Mouse (Mus musculus): ENCODE results near the gene Prkacb.

Prkacb gene

DNA sequence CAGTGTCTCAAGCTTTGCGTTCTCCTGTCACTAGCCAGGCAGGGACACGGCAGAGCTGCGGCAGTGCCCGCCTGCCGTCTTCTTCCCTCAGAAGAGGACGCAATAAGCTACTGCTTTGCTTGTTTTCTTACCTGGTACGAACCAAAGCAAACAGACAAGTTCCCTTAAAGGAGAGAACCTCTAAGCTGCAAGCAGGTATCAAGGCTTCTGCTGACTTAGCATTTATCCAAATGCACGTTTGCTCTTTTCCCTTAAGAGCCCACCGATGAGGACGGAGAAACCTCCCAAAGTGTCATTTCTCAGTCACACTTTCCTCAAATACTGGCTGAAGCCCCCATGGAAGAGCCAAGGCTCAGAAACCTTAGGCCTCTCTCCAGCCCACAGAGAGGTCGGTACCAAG, 81.3 kb downstream of the Prkacb start:
- DNase-seq (ENCODE audit: extremely low spot score, low read depth, low spot score) = no peak

- no peak for DNase-seq (ENCODE audit: extremely low spot score, low read depth, low spot score)
Measured at GRCm38 (mm10) chr3:146723037-146723436, 89.8 kb downstream of the Prkacb start.

DNA sequence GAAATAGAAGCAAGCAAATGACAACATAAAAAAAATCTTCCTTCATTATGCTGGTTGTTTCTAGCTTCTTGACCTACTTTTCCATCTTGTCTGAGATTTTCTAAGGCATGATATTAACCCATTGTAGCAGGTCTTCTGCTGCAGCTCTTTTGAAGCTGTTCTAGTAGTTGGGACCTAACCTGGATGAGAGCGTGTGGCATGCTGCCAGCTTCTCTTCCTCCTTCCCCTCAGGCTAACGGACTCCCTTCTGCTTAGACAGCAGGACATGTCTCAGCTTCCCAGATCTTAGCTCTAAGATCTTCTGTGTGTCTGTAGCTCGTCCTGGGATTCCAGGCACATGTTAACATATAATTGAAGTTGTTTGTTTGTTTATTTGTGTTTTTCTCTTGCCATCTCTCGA, 93.1 kb downstream of the Prkacb start:
- DNase-seq (ENCODE audit: extremely low spot score, low read depth, low spot score) = no peak

- no peak for DNase-seq (ENCODE audit: extremely low spot score, low read depth, low spot score)
Measured at GRCm38 (mm10) chr3:146718251-146718650, 94.5 kb downstream of the Prkacb start.

GRCm38 (mm10) chr3:146712305-146712704, 100.5 kb downstream of the Prkacb start:
- DNase-seq (ENCODE audit: extremely low spot score, low read depth, low spot score) = no peak

GRCm38 (mm10) chr3:146711559-146711958, 101.2 kb downstream of the Prkacb start:
- DNase-seq (ENCODE audit: extremely low spot score, low read depth, low spot score) = no peak

- no peak for DNase-seq (ENCODE audit: extremely low spot score, low read depth, low spot score)
Measured at GRCm38 (mm10) chr3:146711084-146711483, 101.7 kb downstream of the Prkacb start.

DNA sequence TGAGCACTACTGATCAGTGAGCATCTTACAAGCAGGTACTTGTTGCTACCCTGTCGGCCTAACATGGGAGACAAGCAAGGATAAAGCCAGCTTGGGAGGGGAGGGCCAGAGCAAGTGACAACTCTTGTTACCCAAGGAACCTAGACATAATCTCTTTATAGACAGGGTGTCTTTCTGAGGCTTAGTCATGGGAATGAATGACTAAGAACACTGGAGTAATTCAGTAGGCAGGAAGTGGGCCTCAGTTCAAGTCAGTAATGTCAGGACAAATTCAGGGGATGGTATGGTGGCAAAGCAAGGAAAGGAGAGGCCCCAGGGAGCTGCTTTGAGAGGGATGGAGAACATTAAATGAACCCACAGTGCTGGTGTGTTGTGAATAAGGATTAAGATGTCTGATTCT, 103.7 kb downstream of the Prkacb start:
- no peak for DNase-seq (ENCODE audit: extremely low spot score, low read depth, low spot score)

- no peak for DNase-seq (ENCODE audit: extremely low spot score, low read depth, low spot score)
Measured at GRCm38 (mm10) chr3:146708381-146708780, 104.4 kb downstream of the Prkacb start.

DNA sequence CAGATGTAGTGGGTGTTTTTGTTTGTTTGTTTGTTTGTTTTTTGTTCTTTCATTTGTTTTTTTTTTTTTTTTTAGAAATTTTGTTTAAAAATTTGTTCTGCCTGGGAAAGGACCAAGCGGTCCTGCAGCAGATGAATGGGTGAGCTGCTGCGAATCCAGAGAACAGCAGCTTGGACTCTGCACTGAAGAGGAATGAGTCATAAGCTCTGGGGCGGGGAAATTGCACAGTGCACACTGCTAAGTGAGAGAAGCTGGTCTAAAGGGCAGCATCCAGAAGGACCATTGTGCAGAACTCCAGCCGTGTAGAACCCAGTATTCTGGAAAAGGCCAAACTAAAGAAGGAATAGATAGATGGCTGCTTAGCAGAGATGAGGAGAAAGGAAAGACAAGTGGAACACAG, 108.7 kb downstream of the Prkacb start:
- DNase-seq (ENCODE audit: extremely low spot score, low read depth, low spot score) = no peak

DNA sequence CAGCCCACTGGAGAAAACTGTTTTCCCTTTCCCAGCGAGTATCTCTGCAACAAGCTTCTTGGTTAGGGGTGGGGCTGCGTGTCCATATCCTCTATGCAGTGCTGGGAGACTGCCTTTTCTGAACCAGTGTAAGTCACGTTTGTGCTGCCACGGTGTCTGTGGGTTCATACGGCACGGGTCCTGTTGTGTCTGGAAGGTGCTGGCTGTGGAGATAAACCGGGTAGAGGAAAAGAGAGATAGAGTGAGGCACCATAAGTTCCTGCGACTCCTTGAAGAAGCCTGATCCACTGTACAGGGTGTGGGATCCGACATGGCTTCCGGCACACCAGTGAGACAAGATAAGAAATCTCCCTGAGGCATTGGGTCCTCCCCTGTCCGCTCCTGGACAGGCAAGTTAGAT, 112.7 kb downstream of the Prkacb start:
- no peak for DNase-seq (ENCODE audit: extremely low spot score, low read depth, low spot score)

DNA sequence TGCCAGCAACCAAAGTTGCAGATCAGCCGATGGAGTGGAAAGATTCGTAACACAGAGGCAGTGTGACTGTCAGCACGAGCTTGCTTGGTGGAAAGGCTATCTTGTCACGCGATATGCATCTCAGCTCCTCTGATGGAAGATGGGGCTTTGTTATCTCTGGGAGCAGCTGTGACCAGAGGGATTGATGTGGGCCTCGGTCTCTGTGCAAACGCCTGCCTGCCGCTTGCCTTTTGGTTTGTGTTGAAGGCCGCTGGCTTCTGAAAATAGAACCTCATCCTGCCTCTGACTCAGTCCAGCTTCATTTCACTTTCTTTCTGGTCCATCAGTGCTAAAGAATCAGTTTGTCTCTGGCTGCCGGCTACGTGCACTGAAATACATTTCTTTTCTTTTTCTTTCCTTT, 113.8 kb downstream of the Prkacb start:
- DNase-seq (ENCODE audit: extremely low spot score, low read depth, low spot score) = no peak

GRCm38 (mm10) chr3:146692547-146692946, 120.2 kb downstream of the Prkacb start:
- DNase-seq (ENCODE audit: extremely low spot score, low read depth, low spot score) = no peak

DNA sequence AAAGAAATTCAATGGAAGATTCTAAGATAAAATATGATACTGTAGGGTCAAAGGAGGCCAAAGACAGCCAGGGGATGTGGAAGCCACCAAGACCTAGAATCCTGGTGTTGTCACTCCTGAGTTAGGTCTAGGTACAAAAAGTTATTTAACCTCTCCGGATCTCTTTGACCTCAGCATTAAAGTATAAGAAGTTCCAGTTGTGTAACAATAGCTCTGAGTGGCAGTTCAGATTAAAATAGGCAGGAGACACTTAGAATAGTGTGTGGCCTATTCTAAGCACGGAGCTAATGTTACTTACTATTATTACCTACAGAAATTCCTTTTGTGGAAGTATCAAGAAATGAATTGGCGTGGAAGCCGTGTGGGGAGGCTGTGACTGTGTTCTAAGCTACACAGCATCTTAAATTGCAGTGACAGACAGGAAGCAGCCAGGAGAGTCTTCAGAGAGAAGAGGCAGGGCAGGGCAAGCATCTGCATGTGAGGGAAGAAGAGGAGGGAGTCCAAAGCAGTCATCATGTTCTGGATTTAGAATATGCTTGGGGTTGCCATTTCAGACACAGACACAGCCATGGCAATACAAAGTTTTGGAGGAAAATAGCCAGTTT, 125.6 kb downstream of the Prkacb start:
- no peak for DNase-seq (ENCODE audit: extremely low spot score, low read depth, low spot score)

- no peak for DNase-seq (ENCODE audit: extremely low spot score, low read depth, low spot score)
Measured at GRCm38 (mm10) chr3:146686428-146686827, 126.4 kb downstream of the Prkacb start.

GRCm38 (mm10) chr3:146684811-146685675, 127.7 kb downstream of the Prkacb start, which contains the start of gene Samd13:
TSS of gene Samd13 (minus strand) at chr3:146685592.
- no peak for DNase-seq (ENCODE audit: extremely low spot score, low read depth, low spot score)

- DNase-seq (ENCODE audit: extremely low spot score, low read depth, low spot score) = no peak
Measured at GRCm38 (mm10) chr3:146683095-146683494, 129.7 kb downstream of the Prkacb start.

DNA sequence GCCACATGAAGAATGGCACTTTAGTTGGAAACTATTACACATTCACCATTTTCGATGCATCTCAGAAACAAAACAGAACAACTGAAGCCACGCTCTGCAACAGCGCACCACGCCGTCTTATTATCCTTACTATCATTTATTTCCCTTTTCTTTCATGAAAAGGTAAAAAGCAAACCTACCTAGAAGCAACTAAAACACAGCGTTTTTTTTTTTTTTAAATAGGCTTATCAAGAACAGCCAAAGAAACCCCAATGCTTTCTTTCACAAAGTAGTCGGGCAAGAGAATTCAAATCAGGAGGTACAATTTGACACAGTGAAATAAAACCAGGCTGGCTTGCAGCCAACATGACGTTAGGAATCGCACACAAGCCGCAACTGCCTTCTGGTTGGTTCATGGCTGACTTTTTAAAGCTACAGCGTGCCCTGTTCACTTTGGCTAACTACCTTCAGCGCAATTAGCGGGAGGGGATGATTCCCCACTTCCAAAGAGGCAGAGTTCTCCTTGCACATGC, 130.6 kb downstream of the Prkacb start:
- no peak for DNase-seq (ENCODE audit: extremely low spot score, low read depth, low spot score)

GRCm38 (mm10) chr3:146681696-146682095, 131.1 kb downstream of the Prkacb start:
- DNase-seq (ENCODE audit: extremely low spot score, low read depth, low spot score) = no peak

DNA sequence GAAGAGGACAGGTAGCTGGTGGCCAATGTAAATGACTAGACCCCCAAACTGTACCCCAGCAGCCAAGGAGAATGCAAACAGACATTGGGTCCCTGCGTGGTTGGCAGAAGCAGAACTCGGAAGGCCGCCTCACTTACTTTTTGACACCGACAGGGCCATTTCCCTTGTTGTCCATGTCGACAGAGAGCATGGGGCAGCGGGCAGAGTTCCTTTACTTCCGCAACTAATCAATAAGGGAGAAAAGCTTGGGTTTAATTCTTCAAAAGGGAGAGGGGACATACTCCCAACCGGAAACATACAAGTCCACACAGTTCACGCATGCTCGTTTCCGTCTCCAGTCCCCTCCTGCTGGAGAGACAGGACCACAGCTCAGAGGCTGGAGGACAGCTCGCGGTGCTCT, 132.2 kb downstream of the Prkacb start:
- DNase-seq (ENCODE audit: extremely low spot score, low read depth, low spot score) = no peak

DNA sequence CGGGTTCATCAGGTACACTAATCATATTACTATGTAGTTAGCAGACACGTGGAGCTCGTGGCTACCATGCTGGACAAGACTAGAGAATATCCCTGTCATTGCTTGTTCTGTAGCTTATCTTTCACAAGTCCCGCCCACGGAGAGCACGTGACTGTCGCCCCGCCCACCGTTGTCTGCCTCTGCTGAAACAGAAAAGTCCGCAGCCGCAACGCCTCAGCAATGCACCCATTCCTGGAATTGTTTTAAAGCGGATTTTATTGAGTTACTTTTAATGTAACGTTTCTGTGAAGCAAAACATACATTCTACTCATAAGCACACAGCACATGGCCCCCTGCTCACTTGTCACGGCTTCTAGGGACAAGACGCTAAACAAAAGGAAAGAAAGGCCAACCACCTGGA, 133.1 kb downstream of the Prkacb start:
- DNase-seq (ENCODE audit: extremely low spot score, low read depth, low spot score) = no peak

All from hindlimb bud, embryonic 11.5 days (tissue).